Mouse (Mus musculus) small intestine, adult 2 months (tissue): ENCODE data around the gene Prkcb. TPM values are rescaled to one million over a fixed set of nuclear protein-coding genes. Genes with fewer than 3 reads are reported as not detected.

Experiments
- H3K27ac ChIP-seq: fragments of 200-500 bp; 2 replicates; pipeline ENCODE4 v1.5.1; 2012; ENCODE audit warnings: low read depth, low read length, control low read depth, inconsistent platforms; ENCODE audit not compliant: insufficient read depth
- H3K27me3 ChIP-seq: fragments of 200-500 bp; 2 replicates; pipeline ENCODE4 v1.6.1; 2012; ENCODE audit warnings: mild to moderate bottlenecking, moderate library complexity, low read length, inconsistent platforms; ENCODE audit not compliant: control insufficient read depth, insufficient read depth
- H3K36me3 ChIP-seq: fragments of 200-500 bp; 2 replicates; pipeline ENCODE4 v1.6.1; 2012; ENCODE audit warnings: mild to moderate bottlenecking, low read length, control low read depth, inconsistent platforms; ENCODE audit not compliant: control insufficient read depth, insufficient read depth
- H3K4me1 ChIP-seq: fragments of 200-500 bp; 2 replicates; pipeline ENCODE4 v1.6.1; 2012; ENCODE audit warnings: low read length, inconsistent platforms, mixed read lengths; ENCODE audit not compliant: control insufficient read depth, insufficient read depth, insufficient read length
- H3K4me3 ChIP-seq: fragments of 200-500 bp; 2 replicates; pipeline ENCODE4 v1.5.1; 2012; ENCODE audit warnings: low read depth, mild to moderate bottlenecking, control low read depth, inconsistent platforms, low read length, moderate library complexity
- CTCF ChIP-seq: fragments of 200-500 bp; IDR thresholded peaks from 2 replicates; pipeline ENCODE4 v1.5.1; 2012; ENCODE audit warnings: low read depth, mild to moderate bottlenecking, control low read depth, inconsistent platforms, low read length, moderate library complexity, mixed read lengths; ENCODE audit not compliant: insufficient replicate concordance, insufficient read length; ENCODE audit errors: extremely low read depth
- POLR2A ChIP-seq: fragments of 200-500 bp; IDR thresholded peaks from 2 replicates; pipeline ENCODE4 v1.6.1; 2012; ENCODE audit warnings: low read depth, mild to moderate bottlenecking, control low read depth, inconsistent platforms, low read length, moderate library complexity
- whole genome bisulfite sequencing: fragments of 180-500 bp; shearing (Covaris S2); methylation state at CpG from one replicate; pipeline ENCODE4 v1.1.7; 2018; 5-methylcytosine and 5-hydroxymethylcytosine counted together
- polyA plus RNA-seq: library from polyadenylated mRNA; depleted of rRNA; stranded (reverse); fragments of >200 nt; gene quantifications from 2 replicates; pipeline ENCODE4 v1.2.3, GENCODE M21; 2012

The Prkcb gene
- polyA plus RNA-seq, 1 experiment, result 6.1 TPM

DNA sequence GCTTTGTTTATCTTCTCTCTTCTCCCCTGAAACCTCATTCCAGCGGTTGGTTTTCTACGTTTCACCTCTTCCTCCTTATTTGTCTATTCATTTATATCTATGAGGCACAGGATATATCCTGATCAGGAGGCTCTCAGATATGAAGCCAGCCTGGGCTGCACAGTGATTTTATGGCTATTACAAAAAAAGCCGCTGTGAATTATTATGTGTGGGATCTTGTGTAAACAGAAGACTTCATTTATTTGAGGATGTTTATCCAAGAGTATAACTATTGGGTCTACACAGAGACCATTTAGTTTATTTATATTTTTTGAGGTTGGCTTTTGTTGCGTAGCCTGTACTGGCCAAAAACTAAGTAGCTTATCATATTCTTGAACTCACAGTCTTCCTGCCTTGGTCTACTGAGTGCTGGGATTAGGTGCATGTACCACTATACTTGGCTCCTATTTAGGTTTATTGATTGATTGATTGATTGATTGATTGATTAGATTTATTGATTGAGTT is 19.5 kb upstream of the Prkcb start:
- no peaks in the 10 kb centered on the region for H3K4me1 ChIP-seq
- no peaks in the 10 kb centered on the region for H3K36me3 ChIP-seq
- TF ChIP-seq POLR2A (no peak), CTCF (no peak)
- no peaks in the 10 kb centered on the region for H3K27me3 ChIP-seq
- H3K27ac ChIP-seq, result no peak overlapping the region
- no peak overlapping the region for H3K4me3 ChIP-seq
- WGBS, result 43% methylated on average over 4 of the region's 4 CpGs

DNA sequence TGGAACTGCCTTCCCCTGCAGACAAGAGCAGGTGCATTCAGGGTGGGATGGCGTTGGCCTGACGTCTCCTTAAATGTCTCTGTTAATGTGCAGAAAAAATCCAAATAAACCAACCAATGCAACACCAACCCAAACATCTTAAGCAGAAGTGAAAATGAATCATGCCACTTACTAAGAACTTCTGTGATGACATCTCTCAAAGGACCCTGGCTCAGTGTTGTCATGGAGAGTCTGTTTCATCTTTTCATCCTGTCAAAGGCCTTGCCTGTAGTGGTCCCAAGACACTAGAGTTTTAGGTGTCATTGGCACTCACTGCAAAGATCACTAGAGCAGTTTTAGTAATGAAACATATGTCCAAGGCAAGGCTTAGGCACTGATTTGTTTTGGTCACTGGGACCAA is 16.2 kb upstream of the Prkcb start:
- H3K36me3 ChIP-seq, result no peaks in the 10 kb centered on the region
- TF ChIP-seq POLR2A, result no peak
- no peak for TF ChIP-seq CTCF
- H3K4me3 ChIP-seq, result no peak overlapping the region
- H3K4me1 ChIP-seq, result no peaks in the 10 kb centered on the region
- H3K27me3 ChIP-seq, result no peaks in the 10 kb centered on the region
- H3K27ac ChIP-seq, result no peak overlapping the region
- 76% methylated on average over 2 of the region's 2 CpGs for WGBS

DNA sequence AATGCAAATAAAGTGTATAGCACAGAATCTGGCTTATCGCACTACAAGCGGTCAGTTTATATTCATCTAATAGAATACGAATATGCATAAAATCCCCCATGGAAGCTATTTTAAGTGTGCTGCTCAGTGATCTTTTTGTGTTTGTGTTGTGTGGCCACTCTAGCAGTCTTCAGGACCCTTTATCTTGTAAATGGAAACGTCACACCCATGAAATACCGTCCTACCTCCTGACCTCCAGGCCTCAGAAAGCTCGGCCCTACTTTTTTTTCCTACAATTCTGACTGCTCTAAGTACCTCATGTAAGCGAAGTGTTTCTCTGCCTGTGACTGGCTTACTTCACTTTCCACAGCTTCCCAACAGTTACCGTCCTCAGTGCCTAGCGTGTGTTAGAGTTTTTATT is 9.0 kb upstream of the Prkcb start:
- WGBS, result 80% methylated on average over 9 of the region's 9 CpGs
- Histone ChIP-seq H3K36me3 (no peaks in the 10 kb centered on the region), H3K4me3 (no peak overlapping the region), H3K27me3 (no peaks in the 10 kb centered on the region), H3K27ac (no peak overlapping the region), H3K4me1 (no peaks in the 10 kb centered on the region)
- TF ChIP-seq CTCF (no peak), POLR2A (no peak)

DNA sequence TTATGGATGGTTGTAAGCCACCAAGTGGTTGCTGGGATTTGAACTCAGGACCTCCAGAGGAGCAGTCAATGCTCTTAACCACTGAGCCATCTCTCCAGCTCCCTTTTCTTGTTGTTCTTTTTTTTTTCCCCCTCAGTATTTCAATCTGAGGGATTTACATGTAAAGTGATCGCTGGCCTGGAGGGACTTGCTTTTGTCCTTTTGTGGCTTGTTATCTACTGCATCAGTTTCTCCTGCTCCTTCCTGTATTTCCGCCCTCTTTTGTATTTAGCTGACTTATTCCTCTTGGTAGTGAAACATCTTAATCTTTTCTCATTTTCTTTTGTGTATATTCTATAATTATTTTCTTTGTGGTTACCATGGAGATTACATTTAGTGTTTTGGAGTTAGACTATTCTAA is 8.2 kb upstream of the Prkcb start:
- TF ChIP-seq CTCF, result no peak
- no peak for TF ChIP-seq POLR2A
- Histone ChIP-seq H3K36me3 (no peaks in the 10 kb centered on the region), H3K27ac (no peak overlapping the region), H3K27me3 (no peaks in the 10 kb centered on the region), H3K4me1 (no peaks in the 10 kb centered on the region), H3K4me3 (no peak overlapping the region)
- 73% methylated on average over 2 of the region's 2 CpGs for WGBS

DNA sequence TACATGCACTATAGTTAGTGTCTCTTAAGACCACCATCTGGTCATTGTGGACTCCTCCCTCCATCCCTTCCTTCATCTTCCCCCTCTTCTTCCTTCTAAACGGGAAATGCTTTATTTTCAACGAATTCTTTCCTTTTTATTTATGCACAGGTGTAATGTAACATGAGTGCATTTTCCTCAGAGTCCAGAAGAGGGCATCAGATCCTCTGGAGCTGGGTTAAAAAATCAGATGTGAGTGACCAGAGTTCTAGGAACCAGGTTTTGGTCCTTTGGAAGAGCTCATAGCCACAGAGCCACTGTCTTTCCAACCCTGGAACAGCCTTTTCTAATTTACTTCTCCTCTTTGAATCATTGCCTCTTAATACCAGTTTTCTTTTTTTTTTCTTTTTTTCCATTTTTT is 6.0 kb upstream of the Prkcb start:
- TF ChIP-seq CTCF (no peak), POLR2A (no peak)
- Histone ChIP-seq H3K27ac (no peak overlapping the region), H3K4me1 (no peaks in the 10 kb centered on the region), H3K36me3 (no peaks in the 10 kb centered on the region), H3K27me3 (peaks cover 5% of the 10 kb centered on the region; the same call in 1 of the 2 replicates), H3K4me3 (no peak overlapping the region)
- 79% methylated on average over 2 of the region's 2 CpGs for WGBS

DNA sequence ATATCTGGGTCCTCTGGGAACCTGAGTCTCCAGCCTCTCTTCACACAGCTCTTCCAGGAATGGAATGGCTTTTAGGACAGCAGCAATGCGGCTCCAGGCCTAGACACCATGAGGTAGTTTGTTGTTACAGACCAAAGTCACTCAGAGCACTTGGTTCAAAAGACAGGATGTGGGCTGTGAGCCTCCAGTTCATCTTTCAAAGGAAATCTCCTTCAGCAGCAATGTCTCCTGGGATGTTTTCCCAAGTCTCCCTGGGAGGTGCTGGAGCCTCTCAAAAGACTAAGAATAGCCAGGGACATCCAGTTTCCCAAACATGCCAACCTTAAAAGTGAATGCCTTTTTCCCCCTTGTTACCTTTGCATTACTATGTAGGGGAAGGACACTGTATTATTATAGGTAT is 1.3 kb upstream of the Prkcb start:
- TF ChIP-seq CTCF, result no peak
- TF ChIP-seq POLR2A, result no peak
- no peaks in the 10 kb centered on the region for H3K36me3 ChIP-seq
- H3K4me3 ChIP-seq, result no peak overlapping the region
- no peak overlapping the region for H3K27ac ChIP-seq
- WGBS, result 53% methylated on average over 1 of the region's 1 CpGs
- H3K4me1 ChIP-seq, result peaks cover 3% of the 10 kb centered on the region
- peaks cover 23% of the 10 kb centered on the region for H3K27me3 ChIP-seq

DNA sequence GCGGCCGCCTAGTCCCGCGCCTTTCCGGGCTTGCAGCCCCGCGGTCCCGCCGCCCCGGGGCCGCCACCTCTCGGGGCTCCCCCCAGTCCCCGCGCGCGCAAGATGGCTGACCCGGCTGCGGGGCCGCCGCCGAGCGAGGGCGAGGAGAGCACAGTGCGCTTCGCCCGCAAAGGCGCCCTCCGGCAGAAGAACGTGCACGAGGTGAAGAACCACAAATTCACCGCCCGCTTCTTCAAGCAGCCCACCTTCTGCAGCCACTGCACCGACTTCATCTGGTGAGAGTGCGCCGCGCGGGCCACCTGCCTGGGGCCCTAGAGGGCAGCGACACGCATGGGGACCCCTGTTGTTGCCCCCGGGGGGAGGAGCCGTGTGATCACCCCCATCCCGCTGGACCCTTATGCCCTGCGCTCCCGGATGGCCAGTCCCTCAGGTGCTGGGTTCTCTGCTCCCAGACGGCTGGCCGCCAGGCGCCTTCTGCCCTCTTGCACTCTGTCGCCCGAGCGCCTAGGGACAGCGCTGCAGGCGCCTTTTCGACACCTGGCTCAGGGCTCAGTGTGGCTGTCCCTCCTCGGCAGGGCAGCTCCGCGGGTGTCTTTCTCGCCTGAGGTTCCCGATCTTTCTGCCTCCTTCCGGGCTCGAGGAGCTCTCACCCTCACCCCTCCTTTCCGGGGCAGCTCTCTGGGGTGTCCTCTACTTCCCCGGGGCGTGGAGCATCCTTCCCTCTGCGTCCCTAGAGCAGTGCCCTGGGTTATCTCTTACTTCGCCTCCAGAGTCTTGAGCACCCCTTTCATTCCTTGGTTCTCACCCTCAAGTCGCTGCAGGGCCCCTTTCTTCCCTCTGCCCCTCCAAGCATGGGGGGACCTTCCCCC is 926 bp downstream of the Prkcb start:
- Histone ChIP-seq H3K27ac (no peak overlapping the region), H3K4me1 (peaks cover 3% of the 10 kb centered on the region), H3K4me3 (peak overlapping the region; percentile 55), H3K36me3 (no peaks in the 10 kb centered on the region), H3K27me3 (peaks cover 23% of the 10 kb centered on the region)
- TF ChIP-seq POLR2A (no peak), CTCF (no peak)
- 2% methylated on average over 66 of the region's 66 CpGs for WGBS
